Mouse (Mus musculus) intestine, postnatal 0 days (tissue): ENCODE measurements around the gene Arhgef16. TPM values are rescaled to one million over a fixed set of nuclear protein-coding genes. Genes with fewer than 3 reads are reported as not detected.

Experiments used
- ATAC-seq: fragments of 200-750 bp; cut with Nextera tagmentation; 2 replicates; pipeline ENCODE4 v1.8.0; 2017; ENCODE audit warnings: mild to moderate bottlenecking, moderate TSS enrichment, moderate library complexity
- H3K27ac ChIP-seq: fragments of 300-500 bp; sonication (generic); 2 replicates; pipeline ENCODE4 v1.5.1; 2014; ENCODE audit warnings: mild to moderate bottlenecking, low read depth, low read length, moderate library complexity
- H3K27me3 ChIP-seq: fragments of 300-500 bp; sonication (generic); replicated peaks from 2 replicates; pipeline ENCODE4 v1.6.1; 2014; ENCODE audit warnings: low read length, mixed read lengths; ENCODE audit not compliant: control insufficient read depth, insufficient read depth
- H3K36me3 ChIP-seq: fragments of 300-500 bp; sonication (generic); 2 replicates; pipeline ENCODE4 v1.6.1; 2014; ENCODE audit warnings: mild to moderate bottlenecking, moderate library complexity; ENCODE audit not compliant: control insufficient read depth, insufficient read depth
- H3K4me1 ChIP-seq: fragments of 300-500 bp; sonication (generic); replicated peaks from 2 replicates; pipeline ENCODE4 v1.6.1; 2014; ENCODE audit warnings: antibody characterized with exemption, low read length, mixed read lengths; ENCODE audit not compliant: control insufficient read depth, insufficient read depth
- H3K4me2 ChIP-seq: fragments of 300-500 bp; sonication (generic); replicated peaks from 2 replicates; pipeline ENCODE4 v1.6.1; 2014; ENCODE audit warnings: low read depth, mild to moderate bottlenecking, moderate library complexity
- H3K4me3 ChIP-seq: fragments of 300-500 bp; sonication (generic); 2 replicates; pipeline ENCODE4 v1.5.1; 2014; ENCODE audit warnings: low read depth, low read length
- H3K9ac ChIP-seq: fragments of 300-500 bp; sonication (generic); 2 replicates; pipeline ENCODE4 v1.6.1; 2014; ENCODE audit warnings: mild to moderate bottlenecking, low read depth, low read length
- H3K9me3 ChIP-seq: fragments of 300-500 bp; sonication (generic); 2 replicates; pipeline ENCODE4 v1.6.1; 2016; ENCODE audit warnings: mixed run types; ENCODE audit not compliant: control insufficient read depth
- CTCF ChIP-seq: sonication (generic); IDR thresholded peaks from 2 replicates; pipeline ENCODE4 v1.5.1; 2016; ENCODE audit warnings: low read depth, mild to moderate bottlenecking, control low read depth, antibody characterized with exemption, moderate library complexity
- WGBS: fragments of 180-500 bp; shearing (Covaris S2); extraction: QIAGEN DNeasy Blood & Tissue Kit; methylation state at CpG from one replicate; pipeline ENCODE4 v1.1.7; 2014; 5-methylcytosine and 5-hydroxymethylcytosine counted together
- polyA plus RNA-seq: library from polyadenylated mRNA; unstranded; fragments of >200 nt; fragmentation: Nextera tagmentation; extraction: Ambion mirVana; gene quantifications from 2 replicates; pipeline ENCODE4 v1.2.1, GENCODE M21; 2015

The Arhgef16 gene
- polyA plus RNA-seq, 1 experiment from 2014 or later = 65.9 TPM

DNA sequence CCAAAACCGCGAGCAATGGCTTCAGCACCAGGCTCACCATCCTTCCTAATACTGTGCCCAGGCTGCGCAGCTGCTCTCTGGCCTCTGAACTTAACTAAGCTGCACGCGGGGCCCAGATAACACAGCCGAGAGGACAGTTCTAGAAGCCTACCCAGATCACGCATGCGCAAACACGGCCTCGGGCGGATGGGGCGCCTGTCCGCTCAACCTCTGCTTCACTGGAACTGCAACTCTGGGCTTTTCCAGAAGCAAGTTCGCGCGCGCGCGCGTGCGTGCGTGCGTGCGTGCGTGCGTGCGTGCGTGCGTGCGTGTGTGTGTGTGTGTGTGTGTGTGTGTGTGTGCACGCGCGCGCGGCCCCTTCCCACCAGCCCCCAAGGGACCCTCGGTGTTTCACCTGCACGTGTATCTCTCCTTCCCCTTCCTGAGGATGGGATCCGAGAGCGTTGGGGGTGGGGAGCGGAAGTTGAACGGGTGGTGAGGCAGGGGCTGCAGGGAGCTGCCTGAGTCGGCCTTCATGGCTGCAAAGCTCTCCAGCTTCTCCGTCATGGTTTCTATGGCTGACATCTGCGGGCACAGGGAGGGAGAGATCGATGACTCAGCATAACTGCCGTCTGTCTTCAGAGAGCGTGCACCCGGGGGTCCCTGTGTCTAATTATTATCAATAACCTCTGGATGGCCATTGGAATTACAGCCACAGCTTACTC lies 33.4 kb upstream of the Arhgef16 start:
- 0 out of 2 replicates have a peak, but pooled peaks have one; percentile 8 for ATAC-seq
- no peaks in the 10 kb centered on the region for H3K9me3 ChIP-seq
- peak overlapping the region; percentile 56 for H3K4me2 ChIP-seq
- H3K36me3 ChIP-seq = peaks cover 27% of the 10 kb centered on the region
- no peaks in the 10 kb centered on the region for H3K27me3 ChIP-seq
- no peak overlapping the region for H3K27ac ChIP-seq
- WGBS = 59% methylated on average over 48 of the region's 48 CpGs
- no peak for TF ChIP-seq CTCF
- H3K9ac ChIP-seq = no peak overlapping the region
- no peaks in the 10 kb centered on the region for H3K4me1 ChIP-seq
- H3K4me3 ChIP-seq = 0 out of 2 replicates have a peak overlapping the region, but pooled peaks have one; percentile 17

DNA sequence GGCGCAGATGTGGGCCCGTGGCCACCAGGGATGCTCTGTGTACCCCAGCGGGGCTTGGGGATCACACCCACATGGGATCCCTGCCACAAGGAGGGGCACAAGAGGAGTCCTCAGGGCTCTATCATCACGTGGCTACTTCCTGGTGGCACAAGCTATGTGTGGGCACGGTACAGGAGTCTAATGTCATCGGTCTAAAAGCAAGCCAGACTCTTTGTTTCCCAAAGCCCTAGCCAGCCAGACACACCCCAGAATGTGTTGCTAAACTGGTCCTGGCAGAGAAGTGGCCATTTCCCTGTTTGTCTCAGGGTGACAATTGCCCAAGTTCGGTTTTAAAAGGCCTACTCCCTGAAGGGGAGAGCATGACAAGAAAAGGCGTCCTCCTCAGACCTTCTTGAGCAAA lies 31.8 kb upstream of the Arhgef16 start:
- peak; percentile 22; the same call in 1 of the 2 replicates for TF ChIP-seq CTCF
- Histone ChIP-seq H3K4me3 (no peak overlapping the region), H3K9me3 (no peaks in the 10 kb centered on the region), H3K4me1 (no peaks in the 10 kb centered on the region), H3K27ac (no peak overlapping the region), H3K36me3 (peaks cover 27% of the 10 kb centered on the region), H3K27me3 (no peaks in the 10 kb centered on the region), H3K9ac (no peak overlapping the region), H3K4me2 (no peak overlapping the region)
- ATAC-seq = no peak
- WGBS = 55% methylated on average over 8 of the region's 8 CpGs

DNA sequence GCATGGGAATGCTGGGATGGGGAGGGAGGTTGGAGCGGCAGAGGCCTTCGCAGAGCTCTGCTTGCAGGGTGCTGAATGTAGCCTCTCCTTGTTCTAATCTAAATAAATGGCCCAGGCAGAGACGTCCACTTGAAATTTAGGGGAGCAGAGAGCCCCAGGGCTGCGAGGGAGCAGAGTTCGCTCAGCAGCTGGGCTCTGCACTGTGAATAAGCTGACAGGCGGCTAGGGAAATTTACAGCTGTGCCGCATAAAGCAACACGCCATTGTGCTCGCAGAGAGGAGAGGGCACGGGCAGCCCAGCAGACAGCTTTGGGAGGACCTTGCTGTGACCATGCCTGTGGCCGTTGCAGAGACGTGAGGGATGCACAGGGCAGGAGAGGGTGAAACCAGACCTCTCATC lies 29.8 kb upstream of the Arhgef16 start:
- Histone ChIP-seq H3K27me3 (no peaks in the 10 kb centered on the region), H3K27ac (no peak overlapping the region), H3K9ac (no peak overlapping the region), H3K4me1 (no peaks in the 10 kb centered on the region), H3K4me2 (no peak overlapping the region), H3K9me3 (no peaks in the 10 kb centered on the region), H3K36me3 (peaks cover 26% of the 10 kb centered on the region), H3K4me3 (no peak overlapping the region)
- TF ChIP-seq CTCF = no peak
- WGBS = 49% methylated on average over 12 of the region's 12 CpGs
- no peak for ATAC-seq

DNA sequence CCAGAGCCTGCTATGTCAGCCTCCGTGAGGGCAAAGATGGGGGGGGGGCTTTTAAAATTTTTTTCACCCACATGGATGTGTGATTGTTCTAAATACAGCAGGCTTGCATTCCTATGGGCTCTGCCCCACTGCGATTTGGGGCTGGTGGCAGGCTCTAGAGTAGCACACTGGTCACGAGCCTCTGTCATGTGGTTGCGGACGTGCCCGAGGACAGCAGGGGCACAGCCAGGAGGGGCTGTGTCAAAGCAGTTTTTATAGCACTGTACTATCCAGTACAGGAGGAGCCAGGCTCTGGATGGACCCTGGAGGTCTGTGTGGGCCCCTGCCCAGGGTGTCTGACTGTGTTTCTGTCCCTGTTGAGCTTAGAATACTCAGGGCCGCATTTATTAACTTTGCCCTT lies 28.5 kb upstream of the Arhgef16 start:
- Histone ChIP-seq H3K36me3 (peaks cover 37% of the 10 kb centered on the region), H3K27ac (no peak overlapping the region), H3K4me1 (no peaks in the 10 kb centered on the region), H3K4me2 (no peak overlapping the region), H3K9me3 (no peaks in the 10 kb centered on the region), H3K27me3 (no peaks in the 10 kb centered on the region), H3K9ac (no peak overlapping the region), H3K4me3 (no peak overlapping the region)
- 89% methylated on average over 7 of the region's 7 CpGs for WGBS
- no peak for TF ChIP-seq CTCF
- no peak for ATAC-seq

DNA sequence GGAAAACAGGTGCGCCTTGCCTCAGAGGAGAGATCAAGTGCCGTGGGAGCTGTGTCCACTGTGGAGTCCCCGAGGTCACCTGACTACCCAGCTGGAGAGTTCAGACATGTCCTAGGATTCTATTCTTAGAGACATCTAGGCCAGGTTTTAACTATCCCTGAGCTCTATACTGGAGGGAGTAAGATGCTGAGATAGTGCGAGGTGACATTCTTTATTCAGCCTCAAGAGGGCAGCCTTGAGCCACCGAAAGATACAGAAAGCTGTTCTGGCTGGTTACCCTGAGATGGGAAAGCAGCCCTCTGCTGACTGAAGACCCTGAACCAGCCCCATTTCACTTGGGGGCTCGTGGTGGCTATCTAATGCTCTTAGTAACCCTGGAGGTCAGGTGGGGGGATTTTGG lies 27.4 kb upstream of the Arhgef16 start:
- H3K27me3 ChIP-seq = no peaks in the 10 kb centered on the region
- H3K9ac ChIP-seq = no peak overlapping the region
- no peak overlapping the region for H3K4me3 ChIP-seq
- no peaks in the 10 kb centered on the region for H3K9me3 ChIP-seq
- ATAC-seq = peak; percentile 10
- H3K27ac ChIP-seq = no peak overlapping the region
- peaks cover 32% of the 10 kb centered on the region for H3K36me3 ChIP-seq
- no peak overlapping the region for H3K4me2 ChIP-seq
- 6% methylated on average over 6 of the region's 6 CpGs for WGBS
- H3K4me1 ChIP-seq = no peaks in the 10 kb centered on the region
- TF ChIP-seq CTCF = peak; percentile 91

DNA sequence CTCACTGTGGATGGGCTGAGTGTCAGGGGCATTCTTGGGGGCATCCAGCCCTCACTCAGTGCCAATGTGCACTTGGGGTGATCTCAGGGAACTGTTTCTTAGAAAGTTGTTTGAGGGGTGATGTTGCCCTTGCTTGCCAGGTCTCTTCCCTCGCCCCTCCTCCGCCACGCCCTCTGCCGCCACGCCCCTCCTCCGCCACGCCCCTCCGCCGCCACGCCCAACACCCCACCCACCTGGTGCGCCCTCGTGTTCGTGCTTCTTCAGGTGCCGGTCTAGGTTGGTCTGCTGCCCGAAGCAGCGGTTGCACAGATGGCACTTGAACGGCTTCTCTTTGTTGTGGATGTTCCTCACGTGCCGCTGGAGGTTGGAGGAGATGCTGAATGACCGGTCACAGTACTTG lies 27.0 kb upstream of the Arhgef16 start:
- no peak overlapping the region for H3K4me2 ChIP-seq
- 0 out of 2 replicates have a peak, but pooled peaks have one; percentile 16 for ATAC-seq
- H3K27ac ChIP-seq = no peak overlapping the region
- H3K27me3 ChIP-seq = no peaks in the 10 kb centered on the region
- peaks cover 30% of the 10 kb centered on the region; the same call in 1 of the 2 replicates for H3K36me3 ChIP-seq
- no peak for TF ChIP-seq CTCF
- H3K4me1 ChIP-seq = no peaks in the 10 kb centered on the region
- no peaks in the 10 kb centered on the region for H3K9me3 ChIP-seq
- WGBS = 8% methylated on average over 15 of the region's 20 CpGs
- no peak overlapping the region for H3K9ac ChIP-seq
- no peak overlapping the region for H3K4me3 ChIP-seq

DNA sequence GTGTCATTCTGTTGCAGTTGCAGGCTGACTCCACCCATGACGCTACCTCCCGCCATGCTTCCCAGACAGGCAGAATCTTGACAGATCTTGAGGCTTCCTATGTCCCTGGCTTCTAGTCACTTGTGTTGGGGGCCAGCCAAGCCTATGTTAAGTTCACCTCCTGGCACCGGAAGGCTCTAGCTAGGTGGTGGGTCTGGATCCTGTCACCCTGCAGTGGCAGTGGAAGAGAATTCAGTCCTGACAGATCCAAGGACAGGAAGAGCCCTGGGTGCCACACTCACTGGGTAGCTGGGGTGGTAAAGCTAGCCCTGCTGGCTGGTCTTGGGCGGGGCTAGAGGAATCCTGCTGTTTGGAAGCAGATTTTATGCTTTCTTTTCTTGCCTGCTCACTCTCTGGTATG lies 23.9 kb upstream of the Arhgef16 start:
- peaks cover 45% of the 10 kb centered on the region; the same call in 1 of the 2 replicates for H3K36me3 ChIP-seq
- 74% methylated on average over 4 of the region's 4 CpGs for WGBS
- no peak for TF ChIP-seq CTCF

More for the DNA sequence above, 23.9 kb upstream of the Arhgef16 start:
- H3K27ac ChIP-seq = no peak overlapping the region
- no peak overlapping the region for H3K9ac ChIP-seq
- no peaks in the 10 kb centered on the region for H3K27me3 ChIP-seq
- no peaks in the 10 kb centered on the region for H3K9me3 ChIP-seq
- no peaks in the 10 kb centered on the region for H3K4me1 ChIP-seq
- ATAC-seq = no peak
- no peak overlapping the region for H3K4me3 ChIP-seq
- H3K4me2 ChIP-seq = no peak overlapping the region
